Mouse (Mus musculus): Measurements from ENCODE around the gene Gm28171.
"Not testable (repeated sequence)": the region's sequence is repeated elsewhere in the genome, so short reads cannot be mapped to it uniquely, and the experiment has no call there.

Gm28171 gene

DNA sequence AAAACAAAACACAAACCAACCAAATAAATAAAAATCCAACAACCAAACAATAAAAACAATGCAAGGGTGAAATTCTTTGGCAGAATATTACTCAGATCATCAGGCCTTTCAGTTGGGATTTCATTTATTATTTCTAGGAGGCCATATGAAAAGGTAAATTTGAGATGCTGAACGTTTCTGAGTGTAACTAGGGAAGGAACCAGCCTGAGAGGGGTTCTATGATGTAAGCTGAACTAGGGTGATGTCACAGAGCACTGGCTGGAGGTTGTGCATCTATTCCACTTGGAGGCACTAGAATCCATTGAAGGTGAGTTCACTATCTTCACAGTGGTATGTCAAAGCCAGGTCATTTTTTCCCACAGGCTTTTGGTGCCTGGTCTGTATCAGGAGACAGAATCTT lies at the start of gene Gm28171:
Gene Gm28171, plus strand, starts transcription at position 301 of the 400 bp plus-strand sequence.
- DNase-seq (ENCODE audit: low read depth): not testable (repeated sequence)
